Mouse (Mus musculus) left cerebral cortex, adult 8-10 months (tissue): ENCODE data around the gene Sfrp5. TPM values are rescaled to one million over a fixed set of nuclear protein-coding genes. Genes with fewer than 3 reads are reported as not detected.

Source experiments
- DNase-seq, 2 experiments: peaks; one replicate each; pipeline ENCODE4 v3.0.0; 2022; ENCODE audit warnings: low spot score in 2 of 2
- total RNA-seq, 4 experiments: library from RNA; stranded (reverse); gene quantifications; 2 replicates each; pipeline ENCODE4 v1.2.4; 2022

Sfrp5 gene
- total RNA-seq, 4 experiments from 2014 or later = 1.9 to 4.1 (median 2.6) TPM

DNA sequence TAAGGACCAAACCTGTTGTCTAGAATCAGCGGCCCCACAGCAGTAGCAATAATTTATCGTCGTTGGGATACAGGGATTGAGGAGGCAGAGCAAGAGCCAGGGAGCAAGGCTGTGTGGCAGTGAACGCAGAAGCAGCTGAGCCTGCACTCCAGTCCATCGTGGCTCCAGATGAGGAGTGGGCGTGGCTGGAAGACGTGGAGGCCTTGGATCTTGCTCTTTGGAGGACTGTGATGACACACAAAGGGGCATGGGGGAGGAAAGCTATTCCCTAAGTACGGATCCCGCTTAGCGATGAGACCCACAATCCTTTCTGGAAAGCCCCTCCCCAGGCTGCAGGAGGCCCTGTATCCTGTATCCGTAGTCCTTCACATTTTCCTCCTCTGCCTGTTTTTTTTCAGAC, 4.0 kb downstream of the Sfrp5 start:
- DNase-seq = no peak

DNA sequence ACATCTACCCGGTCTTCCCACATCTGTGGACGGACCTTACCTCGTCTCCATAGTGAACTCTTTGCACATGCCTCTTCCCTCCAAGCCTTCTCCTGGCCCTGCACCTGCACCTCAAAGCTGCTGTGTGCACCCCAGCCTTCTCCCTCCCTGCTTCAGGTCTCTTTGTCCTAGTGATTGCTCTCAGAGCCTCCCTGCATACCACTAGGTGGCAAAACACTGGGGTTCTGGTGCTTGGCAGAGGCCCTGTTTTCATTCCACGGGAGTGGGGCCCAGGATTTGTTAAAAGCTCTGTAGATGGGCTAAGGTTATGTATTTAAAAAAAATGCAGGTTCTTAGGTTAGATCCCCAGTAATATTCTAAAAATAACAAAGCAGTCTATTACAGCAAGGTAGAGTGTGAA, 5.0 kb downstream of the Sfrp5 start:
- DNase-seq = no peak

DNA sequence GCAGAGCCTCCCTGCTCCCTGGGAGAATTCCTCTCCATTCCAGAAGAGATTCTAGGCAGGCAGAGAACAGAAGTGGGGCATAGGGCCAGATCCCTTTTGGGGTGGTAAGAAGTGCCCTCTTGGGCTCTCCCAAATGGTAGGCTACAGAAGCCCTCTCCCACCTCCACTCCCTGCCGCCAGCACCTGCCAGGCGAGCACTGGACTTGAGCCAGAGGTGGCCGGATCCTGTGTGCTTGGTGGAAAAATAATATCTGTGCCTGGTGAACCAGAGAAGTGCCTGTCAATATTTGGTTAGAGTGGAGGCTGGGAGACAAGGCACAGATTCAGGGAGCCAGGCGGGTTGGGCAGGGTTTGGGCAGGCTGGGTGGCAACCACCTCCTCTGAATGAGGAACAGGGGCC, 5.7 kb downstream of the Sfrp5 start:
- DNase-seq = no peak

DNA sequence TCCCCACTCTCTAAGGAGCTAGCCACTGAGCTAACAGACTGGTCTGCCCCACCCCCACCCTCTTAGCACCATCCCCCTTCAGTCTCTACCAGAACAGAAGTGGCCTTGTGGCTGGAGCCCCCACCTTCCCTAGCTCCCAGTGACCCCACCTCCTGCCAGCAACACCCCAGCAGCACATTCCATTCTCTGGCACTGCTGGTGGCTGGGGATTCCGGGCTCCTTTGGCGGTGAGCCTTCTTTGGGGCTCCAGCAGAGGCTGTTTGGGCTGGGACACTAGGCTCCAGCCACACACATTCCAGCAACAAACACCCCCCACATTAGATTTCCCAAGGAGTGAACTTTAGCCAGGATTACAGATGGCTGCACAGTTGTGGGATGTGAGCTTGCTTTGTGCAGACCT, 8.7 kb downstream of the Sfrp5 start:
- no peak for DNase-seq

DNA sequence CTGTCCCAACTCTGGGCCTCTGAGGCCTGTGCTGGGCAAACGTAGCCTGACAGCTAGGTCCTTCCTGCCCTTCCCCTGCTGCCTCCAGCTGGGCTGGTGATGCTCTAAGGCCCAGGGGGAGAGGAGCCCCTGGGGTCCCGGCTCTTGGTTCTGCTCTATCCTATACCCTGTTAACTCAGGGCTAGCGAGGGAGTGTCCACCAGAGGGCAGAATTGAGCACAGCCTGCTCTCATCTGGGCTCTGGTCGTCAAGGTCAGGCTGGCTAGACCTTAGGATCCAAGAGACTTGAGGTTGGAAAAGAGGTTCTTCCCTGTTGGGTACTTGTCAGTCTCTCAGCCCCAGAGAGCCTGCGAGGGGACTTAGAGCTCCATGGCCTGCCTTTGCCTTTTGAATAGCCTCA, 11.6 kb downstream of the Sfrp5 start:
- DNase-seq = no peak

DNA sequence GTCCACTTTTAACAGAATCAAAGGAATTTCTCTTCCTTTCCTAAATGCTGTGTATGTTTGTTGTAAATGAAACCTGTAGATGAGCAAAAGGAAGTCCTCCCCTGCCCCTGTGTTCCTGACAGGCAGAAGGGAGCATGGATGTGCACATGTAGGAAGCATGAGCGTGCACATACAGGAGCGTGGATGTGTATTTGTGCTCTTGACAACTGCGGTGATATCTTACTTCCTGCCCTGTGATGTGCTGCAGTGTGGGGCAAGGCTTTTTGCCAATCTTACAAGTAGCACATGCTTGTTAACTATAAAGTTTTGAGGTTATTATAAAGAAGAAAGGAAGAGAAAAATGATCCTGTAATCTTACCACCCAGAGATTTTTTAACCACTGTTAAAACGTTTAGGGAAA, 12.3 kb downstream of the Sfrp5 start:
- no peak for DNase-seq

DNA sequence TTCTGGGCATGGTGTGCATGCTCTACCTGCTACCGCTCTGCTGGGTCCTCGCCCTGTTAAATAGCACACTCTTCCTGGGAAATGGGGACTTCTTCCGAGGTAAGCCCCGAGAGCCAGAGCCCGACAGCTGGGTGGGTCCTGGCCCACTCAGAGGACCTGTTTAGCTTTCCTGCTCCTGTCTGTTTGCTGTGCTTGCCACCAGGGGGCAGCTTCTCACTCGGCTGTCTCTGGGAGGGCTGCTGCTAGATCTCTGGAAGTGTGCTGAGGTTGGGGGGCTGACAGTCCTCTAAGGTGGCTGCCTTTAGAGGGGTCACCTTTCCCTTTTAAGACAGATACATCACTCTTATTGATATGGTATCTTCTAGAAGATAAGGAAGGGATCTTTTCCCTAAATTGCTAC, 19.4 kb downstream of the Sfrp5 start:
- no peak for DNase-seq

DNA sequence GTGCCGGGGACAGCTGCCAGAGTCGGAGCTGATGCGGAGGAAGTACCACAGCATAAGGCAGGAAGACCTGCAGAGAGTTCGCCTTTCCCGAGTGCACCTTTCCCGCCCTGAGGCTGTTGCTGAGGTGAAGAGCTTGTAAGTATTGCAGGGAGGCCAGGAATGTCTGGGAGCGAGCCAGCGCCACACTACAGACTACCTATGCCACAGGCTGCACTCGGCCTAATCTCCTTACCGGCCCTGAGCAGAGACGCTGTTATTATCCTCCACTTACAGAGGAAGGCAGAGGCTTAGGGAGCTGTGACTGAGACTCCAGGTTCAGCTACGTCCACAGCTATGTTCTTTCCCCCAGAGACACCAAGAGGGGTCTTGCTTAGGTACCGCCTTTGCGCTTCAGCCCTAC, 22.7 kb downstream of the Sfrp5 start:
- DNase-seq = no peak

DNA sequence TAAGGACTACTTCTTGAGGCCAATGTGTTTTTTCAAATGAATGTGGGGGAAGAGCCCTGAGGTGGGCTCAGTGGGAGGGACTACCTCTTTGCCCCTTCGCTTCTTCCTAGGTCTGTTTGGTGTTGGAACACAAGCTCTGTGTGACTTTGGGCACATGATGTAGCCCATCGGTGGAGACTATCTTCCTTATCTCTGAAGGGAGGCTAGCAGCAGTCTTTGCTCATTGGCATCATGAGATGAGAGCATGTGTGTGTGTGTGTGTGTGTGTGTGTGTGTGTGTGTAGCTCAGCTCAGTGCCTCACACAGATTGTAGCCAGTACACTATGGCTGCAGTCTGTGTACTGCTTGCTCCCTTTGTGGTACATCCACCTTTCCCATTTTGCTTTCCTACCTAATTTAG, 24.6 kb downstream of the Sfrp5 start:
- no peak for DNase-seq

DNA sequence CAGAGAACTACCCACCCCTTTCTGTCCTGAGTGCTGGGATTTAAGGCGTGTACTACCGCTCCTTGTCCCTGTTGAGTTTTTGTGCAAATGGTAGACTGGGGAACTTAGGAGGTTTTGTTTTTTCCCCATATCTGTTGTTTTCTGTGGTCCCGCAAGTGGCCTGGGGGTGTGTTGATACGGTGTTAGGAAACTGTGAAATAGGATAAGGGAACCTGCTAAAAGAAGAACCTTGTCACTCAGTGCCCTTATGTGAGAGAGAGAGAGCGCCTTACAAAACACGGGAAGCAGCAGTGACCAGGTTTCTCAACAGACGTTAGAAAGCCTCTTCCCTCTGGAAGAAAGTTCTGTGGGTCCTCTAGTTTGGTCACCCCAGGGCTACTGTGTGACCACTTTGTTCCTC, 25.2 kb downstream of the Sfrp5 start:
- DNase-seq = no peak

DNA sequence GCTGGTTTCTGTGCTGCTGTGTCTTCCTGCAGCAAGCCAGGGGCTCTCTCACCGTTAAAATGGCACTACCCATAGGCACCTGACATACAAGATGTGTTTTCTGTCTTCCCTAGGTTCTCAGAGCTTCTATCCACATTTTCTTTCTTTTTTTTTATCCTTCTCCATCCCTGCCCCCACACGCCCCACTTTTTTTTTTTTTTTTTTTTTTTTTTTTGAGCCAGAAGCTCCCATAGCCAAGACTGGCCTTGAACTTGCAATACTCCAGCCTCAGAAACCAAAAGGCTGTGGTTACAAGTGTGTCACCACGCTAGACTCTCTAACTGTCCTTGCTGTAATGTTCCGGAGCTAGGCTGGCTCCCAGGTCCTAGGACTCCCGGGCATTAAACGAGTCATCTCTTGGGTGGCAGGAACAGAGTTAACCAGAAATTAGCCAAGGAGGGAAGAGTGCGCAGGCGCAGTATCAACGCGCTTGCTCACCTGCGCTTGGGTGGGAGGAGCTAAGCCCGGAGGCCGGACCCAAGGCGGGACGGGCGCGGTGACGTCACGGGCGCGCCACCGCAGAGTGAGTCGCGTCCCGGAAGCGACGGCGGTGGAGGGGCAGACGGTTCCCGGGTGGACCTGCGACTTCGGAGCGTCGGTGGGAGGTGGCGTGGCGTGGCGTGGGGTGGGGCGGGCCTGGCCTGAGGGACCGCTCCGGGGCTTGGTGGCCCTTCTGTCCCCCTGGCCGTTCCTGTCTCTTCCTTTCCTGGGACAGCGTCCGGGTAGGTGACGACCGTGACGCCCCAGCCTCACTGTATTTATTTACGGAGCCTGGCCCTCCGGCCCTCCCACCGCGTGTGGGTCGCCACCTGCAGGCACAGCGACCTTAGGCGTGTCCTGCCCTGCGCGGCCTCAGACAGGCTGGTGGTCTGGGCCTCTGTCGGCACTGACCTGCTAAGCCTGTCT, 31.8 kb downstream of the Sfrp5 start:
- DNase-seq = peak; percentile 80 to 94

DNA sequence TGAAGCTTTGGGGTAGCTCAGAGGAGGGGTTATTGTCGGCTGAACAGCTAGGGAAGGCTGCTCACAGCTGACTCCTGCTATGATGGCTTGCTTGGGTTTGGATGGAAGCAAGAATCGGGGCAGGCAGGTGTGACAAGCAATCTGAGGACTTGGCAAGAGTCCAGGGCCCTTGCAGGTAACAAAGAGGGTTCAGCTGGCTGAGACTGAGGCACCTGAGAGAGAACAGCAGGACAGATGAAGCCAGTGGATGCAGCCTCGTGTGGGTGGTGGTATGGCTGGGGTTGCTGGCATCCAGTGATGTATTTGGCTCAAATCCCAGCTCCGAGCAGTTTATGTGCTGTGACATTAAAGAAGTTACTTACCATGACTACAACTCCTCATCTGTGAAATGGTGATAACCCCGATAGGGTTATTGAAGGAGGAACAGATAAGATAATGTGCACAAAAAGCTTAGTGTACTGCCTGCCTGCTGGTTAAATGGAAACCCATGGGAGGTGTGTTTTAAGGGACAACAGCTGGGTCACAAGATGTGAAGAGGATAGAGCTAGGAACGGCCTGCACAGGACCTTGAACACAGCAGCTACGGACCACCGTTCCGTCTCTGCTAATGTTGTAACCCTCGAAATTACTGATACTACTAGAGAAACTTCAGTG, 32.6 kb downstream of the Sfrp5 start:
- no peak for DNase-seq

DNA sequence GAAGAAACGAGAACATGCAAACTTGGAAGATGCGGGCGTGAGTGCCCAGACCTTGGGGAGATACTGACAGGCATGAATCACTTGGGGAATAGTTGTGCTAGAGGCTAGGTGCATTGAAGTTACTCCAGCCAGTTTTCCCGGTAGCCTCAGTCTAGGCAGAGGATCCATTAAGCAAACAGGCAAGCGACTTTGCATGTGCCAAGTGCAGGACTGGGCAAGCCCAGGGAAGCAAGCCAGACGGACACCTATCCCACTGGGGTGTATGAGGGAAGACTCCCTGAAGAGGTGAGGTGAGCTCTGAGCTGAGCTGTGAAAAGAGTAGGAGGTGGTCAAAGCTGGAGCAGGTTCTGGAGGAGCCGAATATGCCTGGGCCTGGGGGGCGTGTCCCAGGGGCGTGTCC, 34.6 kb downstream of the Sfrp5 start:
- no peak for DNase-seq

DNA sequence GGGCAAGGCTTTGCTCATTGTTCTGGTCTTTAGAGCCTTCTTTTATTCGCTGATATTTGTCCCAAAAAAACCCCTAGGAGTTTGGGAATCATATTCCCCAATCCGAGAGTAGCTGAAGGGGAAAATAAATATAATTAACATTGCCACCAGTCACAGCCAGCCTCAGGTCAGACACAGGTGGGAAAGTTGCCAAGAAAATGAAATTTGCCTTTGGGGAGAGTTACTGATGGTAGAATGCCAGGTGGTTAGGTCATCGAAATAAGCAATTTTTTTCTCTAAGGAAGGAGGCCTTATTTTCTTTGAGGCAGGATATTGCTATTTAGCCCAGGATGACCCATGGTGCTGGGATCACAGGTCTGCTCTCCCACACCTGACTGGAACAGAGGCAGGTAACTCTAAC, 35.3 kb downstream of the Sfrp5 start:
- DNase-seq = no peak

DNA sequence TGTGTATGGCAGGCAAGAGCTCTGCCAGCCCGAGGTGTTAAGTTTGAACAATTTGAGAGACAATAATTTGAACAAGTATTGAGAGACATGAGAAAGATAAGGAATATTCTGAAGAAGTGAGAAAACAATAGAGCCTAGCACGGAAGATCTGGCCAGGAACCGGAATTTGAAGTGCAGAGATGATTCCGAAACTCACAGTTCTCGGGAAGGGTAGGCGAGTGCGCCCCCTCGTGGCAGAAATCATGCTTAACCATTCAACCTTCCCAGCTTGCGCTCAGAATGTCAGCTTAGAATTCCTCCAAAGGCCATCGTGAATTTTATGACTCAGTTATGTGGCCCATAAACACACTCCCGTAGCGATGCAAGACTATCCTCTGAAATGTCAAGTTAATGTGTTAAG, 35.9 kb downstream of the Sfrp5 start:
- DNase-seq = peak in 1 of 2 experiments; percentile 91

DNA sequence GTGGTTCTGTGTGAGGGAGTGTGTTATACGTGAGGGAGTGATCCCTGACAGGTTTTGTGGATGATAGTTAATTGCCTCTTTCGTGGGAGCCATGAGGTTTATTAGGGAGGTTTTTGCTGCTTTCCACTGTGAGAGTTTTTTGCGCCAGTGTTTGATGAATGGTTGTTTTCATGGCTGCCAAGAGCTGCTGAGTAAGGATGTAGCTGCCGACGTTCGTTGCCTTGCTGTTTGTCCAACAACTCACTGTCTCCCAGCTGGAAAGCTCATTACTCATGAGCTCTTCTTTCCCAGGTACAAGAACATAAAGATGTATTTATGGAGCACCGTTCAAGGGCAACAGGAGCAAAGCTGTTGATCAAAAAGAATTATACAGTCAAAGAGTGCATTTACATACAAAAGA, 37.9 kb downstream of the Sfrp5 start:
- DNase-seq = no peak

DNA sequence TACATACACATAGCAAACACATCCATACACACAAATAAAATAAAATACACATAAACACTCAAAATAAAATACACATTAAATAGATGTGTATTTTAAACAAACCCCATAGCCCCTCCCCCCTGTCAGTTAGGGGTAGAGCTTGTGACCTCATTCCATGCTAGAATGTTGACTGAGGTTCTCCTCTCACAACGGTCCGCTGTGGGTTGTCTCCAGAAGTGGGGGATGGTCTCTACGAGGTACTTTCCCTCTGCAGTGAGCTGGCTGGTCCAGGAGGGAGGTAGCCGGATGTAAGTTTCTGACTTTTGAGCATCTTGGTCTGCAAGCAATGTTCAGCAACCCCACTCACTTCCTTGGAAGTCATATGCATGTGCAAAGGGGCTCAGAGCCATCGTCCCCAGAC, 38.3 kb downstream of the Sfrp5 start, which contains the start of gene Zfyve27:
Gene Zfyve27, plus strand, starts transcription at position 188 of the 400 bp plus-strand sequence.
- no peak for DNase-seq

DNA sequence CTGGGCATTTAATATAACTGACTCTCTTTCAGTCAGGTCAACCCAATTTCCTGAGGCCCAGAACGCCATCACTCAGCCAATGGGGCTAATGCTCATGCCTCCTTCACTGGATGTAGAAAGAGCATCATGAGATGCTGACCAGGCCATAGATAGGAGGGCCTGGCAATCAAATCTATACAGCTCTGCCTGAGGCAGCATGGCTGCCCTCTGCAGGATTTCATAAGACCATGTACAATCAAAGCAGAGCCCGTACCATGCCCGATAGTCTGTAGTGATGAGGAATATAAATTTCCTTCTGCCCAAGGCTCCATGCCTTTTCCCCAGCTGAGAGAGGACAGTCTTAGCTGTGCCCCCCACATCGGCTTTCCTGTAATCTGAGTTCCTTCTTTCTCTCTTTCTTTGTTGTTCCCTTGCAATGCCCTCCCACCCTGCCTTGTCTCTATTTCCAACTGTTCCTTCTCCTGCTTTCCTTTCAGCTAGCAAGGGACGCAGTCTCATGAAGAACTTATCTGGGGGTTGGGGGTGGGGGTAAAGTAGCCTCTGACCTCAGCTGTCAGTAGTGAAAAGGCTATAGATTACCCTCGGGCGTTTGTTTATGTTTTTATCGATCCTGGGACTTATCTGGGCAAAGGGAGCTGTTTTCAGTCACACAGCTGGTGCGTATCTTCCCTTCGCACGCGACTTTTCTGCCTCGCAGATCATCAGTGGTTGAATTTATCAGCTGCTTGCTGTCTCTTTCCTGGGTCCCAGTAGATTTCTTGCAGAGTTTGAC, 43.6 kb downstream of the Sfrp5 start:
- no peak for DNase-seq

DNA sequence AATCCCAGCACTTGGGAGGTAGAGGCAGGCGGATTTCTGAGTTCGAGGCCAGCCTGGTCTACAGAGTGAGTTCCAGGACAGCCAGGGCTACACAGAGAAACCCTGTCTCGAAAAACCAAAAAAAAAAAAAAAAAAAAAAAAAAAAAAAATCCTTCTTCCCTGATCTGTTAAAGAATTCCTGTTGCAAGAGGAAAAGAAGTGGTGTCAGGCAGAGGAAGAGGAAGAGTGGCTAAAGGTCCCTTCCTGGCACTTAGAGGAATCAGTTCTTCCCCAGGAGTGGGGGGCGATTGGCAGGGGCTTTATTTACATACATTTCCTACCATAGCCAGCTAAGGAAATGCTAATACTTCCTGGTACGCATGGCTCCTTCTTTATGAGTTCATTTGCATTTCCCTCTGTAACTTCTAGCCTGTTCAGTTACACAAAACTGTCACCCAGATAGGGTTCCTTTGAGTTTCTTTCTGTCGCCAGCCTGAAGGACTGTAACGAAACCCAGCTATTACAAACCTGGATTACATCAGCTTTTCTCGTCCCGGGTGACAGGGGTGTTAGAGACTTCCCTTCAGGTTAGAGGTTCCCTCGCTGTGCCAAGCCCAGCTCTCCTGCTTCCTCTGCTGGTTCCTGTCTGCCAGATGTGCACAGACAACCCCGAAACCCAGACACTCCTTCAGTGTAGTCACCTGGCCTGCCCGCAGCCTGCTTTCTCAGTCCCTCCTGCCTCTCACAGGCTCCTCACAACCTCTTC, 44.4 kb downstream of the Sfrp5 start:
- DNase-seq = no peak

DNA sequence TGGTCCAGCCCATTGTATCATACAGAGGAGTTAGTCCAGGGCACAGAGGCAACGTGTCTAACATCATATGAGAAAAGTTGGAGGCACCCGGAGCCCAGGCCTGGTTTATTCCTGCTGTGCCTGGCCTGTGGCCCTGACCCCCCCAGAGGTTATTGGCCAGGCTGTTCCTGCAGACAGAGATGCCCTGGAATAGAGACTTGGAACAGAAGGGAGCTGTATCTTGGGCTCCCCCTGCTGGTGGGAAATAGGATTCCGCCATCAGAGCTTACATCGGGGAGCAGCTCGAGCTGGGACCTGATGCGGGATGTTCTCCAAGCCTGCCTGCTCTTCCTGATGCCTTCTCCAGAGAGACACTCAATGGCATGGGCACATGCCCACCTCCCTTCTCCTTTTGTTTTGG, 50.1 kb downstream of the Sfrp5 start:
- DNase-seq = peak; percentile 77 to 81

DNA sequence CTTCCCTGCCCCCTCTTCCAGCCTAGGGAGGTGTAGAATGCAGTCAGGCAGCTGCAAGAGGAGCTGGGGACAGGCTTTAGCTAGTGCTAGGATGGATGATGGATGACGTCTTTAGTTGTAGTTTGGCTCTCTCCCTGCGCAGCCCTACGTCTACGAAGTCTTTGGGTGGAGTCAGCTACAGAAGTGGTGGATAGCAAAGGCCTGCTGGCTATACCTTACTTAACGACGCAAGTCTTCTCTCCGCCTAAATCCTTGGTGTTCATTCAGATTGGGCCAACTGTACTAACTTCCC, 53.5 kb downstream of the Sfrp5 start:
- no peak for DNase-seq
